Mouse (Mus musculus) heart, postnatal 0 days (tissue): ENCODE results near the gene Lamb2. TPM values are rescaled to one million over a fixed set of nuclear protein-coding genes. Genes with fewer than 3 reads are reported as not detected.

ENCODE experiments used
- ATAC-seq: fragments of 200-750 bp; cut with Nextera tagmentation; 2 replicates; pipeline ENCODE4 v1.8.0; 2017; ENCODE audit warnings: low read depth, moderate number of reproducible peaks, moderate library complexity; ENCODE audit not compliant: insufficient read depth
- DNase-seq: peaks from one replicate; pipeline ENCODE4 v3.0.0-alpha.2; 2016; ENCODE audit warnings: low spot score
- H3K27ac ChIP-seq: fragments of 300-500 bp; sonication (generic); 2 replicates; pipeline ENCODE4 v1.5.1; 2014; ENCODE audit warnings: low read depth, mild to moderate bottlenecking
- H3K27me3 ChIP-seq: fragments of 300-500 bp; sonication (generic); 2 replicates; pipeline ENCODE4 v1.6.1; 2014; ENCODE audit warnings: low read length, mixed read lengths; ENCODE audit not compliant: control insufficient read depth, insufficient read depth
- H3K36me3 ChIP-seq: fragments of 300-500 bp; sonication (generic); replicated peaks from 2 replicates; pipeline ENCODE4 v1.6.1; 2014; ENCODE audit warnings: low read length, mixed read lengths; ENCODE audit not compliant: control insufficient read depth, insufficient read depth
- H3K4me1 ChIP-seq: fragments of 300-500 bp; sonication (generic); 2 replicates; pipeline ENCODE4 v1.6.1; 2014; ENCODE audit warnings: antibody characterized with exemption; ENCODE audit not compliant: control insufficient read depth, insufficient read depth
- H3K4me2 ChIP-seq: fragments of 300-500 bp; sonication (generic); 2 replicates; pipeline ENCODE4 v1.6.1; 2014; ENCODE audit warnings: low read depth, mild to moderate bottlenecking, low read length, moderate library complexity
- H3K4me3 ChIP-seq: fragments of 300-500 bp; sonication (generic); 2 replicates; pipeline ENCODE4 v1.5.1; 2014; ENCODE audit warnings: low read depth, low read length
- H3K9ac ChIP-seq: fragments of 300-500 bp; sonication (generic); replicated peaks from 2 replicates; pipeline ENCODE4 v1.6.1; 2014; ENCODE audit warnings: low read depth, low read length, mixed read lengths
- H3K9me3 ChIP-seq: fragments of 300-500 bp; sonication (generic); replicated peaks from 2 replicates; pipeline ENCODE4 v1.6.1; 2016; ENCODE audit warnings: low read length; ENCODE audit not compliant: control insufficient read depth
- CTCF ChIP-seq: IDR thresholded peaks from 2 replicates; pipeline ENCODE4 v1.5.1; 2016; ENCODE audit warnings: antibody characterized with exemption, control low read depth, low read depth
- EP300 ChIP-seq: IDR thresholded peaks from 2 replicates; pipeline ENCODE4 v1.6.1; 2016; ENCODE audit warnings: antibody characterized with exemption, low read depth
- WGBS: fragments of 180-500 bp; shearing (Covaris S2); extraction: QIAGEN DNeasy Blood & Tissue Kit; methylation state at CpG from one replicate; pipeline ENCODE4 v1.1.7; 2014; 5-methylcytosine and 5-hydroxymethylcytosine counted together
- polyA plus RNA-seq: library from polyadenylated mRNA; unstranded; fragments of >200 nt; fragmentation: Nextera tagmentation; extraction: Ambion mirVana; gene quantifications from 2 replicates; pipeline ENCODE4 v1.2.1, GENCODE M21; 2015
- total RNA-seq: library from RNA; depleted of rRNA; stranded (reverse); fragments of >200 nt; gene quantifications from 2 replicates; pipeline ENCODE4 v1.2.3, GENCODE M21; 2014; ENCODE audit warnings: low replicate concordance; rRNA removed

Lamb2 gene
- total and polyA plus RNA-seq, 2 experiments from 2014 or later: 50.8 to 182 TPM

- ATAC-seq (no peak), DNase-seq (no peak)
- WGBS: 66% methylated on average over 2 of the region's 2 CpGs
- Histone ChIP-seq H3K36me3 (peaks cover 13% of the 10 kb centered on the region; the same call in 1 of the 2 replicates), H3K4me3 (no peak overlapping the region), H3K9ac (no peak overlapping the region), H3K4me2 (no peak overlapping the region), H3K4me1 (peaks cover 15% of the 10 kb centered on the region; the same call in 1 of the 2 replicates), H3K27me3 (no peaks in the 10 kb centered on the region), H3K9me3 (no peaks in the 10 kb centered on the region), H3K27ac (no peak overlapping the region)
- TF ChIP-seq EP300 (no peak), CTCF (no peak)
These were observed 42.1 kb downstream of the Lamb2 start for GRCm38 (mm10) chr9:108521604-108522003.

DNA sequence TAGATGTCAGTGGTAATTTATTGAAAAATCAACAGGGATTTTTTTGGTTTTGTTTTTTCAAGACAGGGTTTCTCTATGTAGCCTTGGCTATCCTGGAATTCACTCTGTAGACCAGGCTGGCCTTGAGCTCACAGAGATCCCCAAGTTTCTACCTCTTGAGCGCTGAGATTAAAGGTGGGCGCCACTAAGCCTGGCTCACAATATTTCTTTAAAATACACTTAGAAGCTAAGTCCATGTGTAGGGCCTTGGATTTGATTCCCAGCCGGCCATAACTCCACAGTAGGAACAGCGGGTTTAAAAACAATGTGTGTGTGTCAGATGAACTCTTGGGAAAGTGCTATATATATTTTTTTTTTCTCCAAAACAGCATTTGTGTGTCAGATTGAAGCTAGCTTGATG, 43.8 kb downstream of the Lamb2 start:
- peaks cover 15% of the 10 kb centered on the region; the same call in 1 of the 2 replicates for H3K4me1 ChIP-seq
- no peak overlapping the region for H3K4me2 ChIP-seq
- no peak overlapping the region for H3K9ac ChIP-seq
- DNase-seq: no peak
- no peak overlapping the region for H3K27ac ChIP-seq
- no peaks in the 10 kb centered on the region for H3K27me3 ChIP-seq
- WGBS: 95% methylated on average over 4 of the region's 4 CpGs
- ATAC-seq: no peak
- H3K9me3 ChIP-seq: no peaks in the 10 kb centered on the region
- TF ChIP-seq CTCF: no peak
- TF ChIP-seq EP300: no peak
- H3K4me3 ChIP-seq: no peak overlapping the region
- peaks cover 16% of the 10 kb centered on the region for H3K36me3 ChIP-seq

DNA sequence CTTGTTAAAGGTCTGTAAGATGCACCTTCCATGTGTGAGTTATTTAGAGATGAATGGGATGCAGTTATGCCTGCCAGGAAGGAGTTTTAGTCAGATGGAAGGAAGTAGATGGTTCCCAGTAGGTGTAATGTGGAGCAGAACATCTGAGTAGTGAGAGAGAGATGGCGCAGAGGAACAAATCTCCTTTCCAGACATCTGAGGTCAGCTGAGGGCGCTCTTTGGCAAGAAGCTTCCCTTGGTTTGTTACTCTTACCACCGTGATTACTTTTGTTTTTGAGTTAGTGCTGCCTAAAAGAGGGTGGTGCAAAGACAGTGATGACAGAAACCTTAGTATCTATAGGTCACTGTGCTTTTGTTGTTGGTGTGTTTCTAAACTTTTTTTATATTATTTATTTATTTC, 45.9 kb downstream of the Lamb2 start:
- 57% methylated on average over 3 of the region's 3 CpGs for WGBS
- peaks cover 28% of the 10 kb centered on the region for H3K36me3 ChIP-seq
- H3K4me2 ChIP-seq: no peak overlapping the region
- no peak overlapping the region for H3K9ac ChIP-seq
- TF ChIP-seq CTCF (no peak), EP300 (no peak)
- no peaks in the 10 kb centered on the region for H3K9me3 ChIP-seq
- H3K27ac ChIP-seq: no peak overlapping the region
- H3K4me1 ChIP-seq: peaks cover 12% of the 10 kb centered on the region; the same call in 1 of the 2 replicates
- H3K27me3 ChIP-seq: no peaks in the 10 kb centered on the region
- ATAC-seq (no peak), DNase-seq (no peak)
- H3K4me3 ChIP-seq: no peak overlapping the region

DNA sequence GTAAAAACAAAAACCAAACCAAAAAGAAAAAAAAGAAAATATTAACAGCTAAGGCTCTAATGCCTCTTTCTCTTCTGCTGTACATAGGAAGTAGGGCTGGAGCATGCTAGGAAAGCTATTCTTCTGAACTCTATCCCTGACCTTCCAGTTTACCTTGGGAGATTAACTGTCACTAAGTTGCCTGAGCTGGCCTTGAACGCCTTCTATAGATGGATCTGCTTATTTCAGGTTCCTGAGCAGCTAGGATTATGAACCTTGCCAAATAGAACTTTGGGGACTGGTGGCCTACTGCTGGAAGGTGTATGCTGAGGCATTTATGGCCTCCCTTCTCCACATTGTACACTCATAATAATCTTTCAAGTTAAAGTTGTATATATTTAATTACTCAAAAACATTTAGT, 51.4 kb downstream of the Lamb2 start:
- 89% methylated on average over 1 of the region's 1 CpGs for WGBS
- Histone ChIP-seq H3K4me2 (no peak overlapping the region), H3K4me3 (no peak overlapping the region), H3K9me3 (no peaks in the 10 kb centered on the region), H3K27me3 (no peaks in the 10 kb centered on the region), H3K9ac (no peak overlapping the region), H3K36me3 (peaks cover 75% of the 10 kb centered on the region), H3K4me1 (no peaks in the 10 kb centered on the region), H3K27ac (no peak overlapping the region)
- DNase-seq (no peak), ATAC-seq (no peak)
- no peak for TF ChIP-seq CTCF
- TF ChIP-seq EP300: no peak

DNA sequence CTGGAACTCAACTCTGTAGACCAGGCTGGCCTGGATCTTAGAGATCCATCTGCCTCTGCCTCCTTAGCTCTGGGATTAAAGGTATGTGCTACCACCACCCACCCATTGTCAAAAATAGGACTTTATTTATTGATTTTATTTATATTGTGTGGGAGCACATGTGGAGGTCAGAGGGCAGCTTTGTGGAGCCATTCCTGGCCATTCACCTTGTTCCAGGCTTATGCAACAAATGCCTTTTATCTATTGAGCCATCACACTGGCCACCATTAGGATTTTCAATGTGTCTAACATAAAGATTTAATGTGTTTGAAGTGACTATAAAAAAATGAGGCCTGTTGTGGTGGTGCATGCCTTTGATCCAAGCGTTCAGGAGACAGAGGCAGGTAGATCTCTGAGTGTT, 52.0 kb downstream of the Lamb2 start:
- no peak overlapping the region for H3K4me2 ChIP-seq
- no peaks in the 10 kb centered on the region for H3K4me1 ChIP-seq
- H3K27ac ChIP-seq: no peak overlapping the region
- ATAC-seq (no peak), DNase-seq (no peak)
- H3K36me3 ChIP-seq: peaks cover 81% of the 10 kb centered on the region
- H3K9me3 ChIP-seq: no peaks in the 10 kb centered on the region
- no peak overlapping the region for H3K4me3 ChIP-seq
- H3K27me3 ChIP-seq: no peaks in the 10 kb centered on the region
- TF ChIP-seq EP300 (no peak), CTCF (no peak)
- no peak overlapping the region for H3K9ac ChIP-seq
- 92% methylated on average over 1 of the region's 1 CpGs for WGBS

Other genes starting within 250 kb of the Lamb2 start
- gene Dag1, start 215.8 kb upstream of the Lamb2 start, total RNA-seq: 209 and 229 TPM in 2 replicates
- gene Dag1, start 215.8 kb upstream of the Lamb2 start, polyA plus RNA-seq: 99.2 and 106 TPM in 2 replicates
- gene Nicn1, start 189.3 kb upstream of the Lamb2 start, total RNA-seq: 12.9 and 22.4 TPM in 2 replicates
- 20.5 and 20.9 TPM in 2 replicates for gene Nicn1, start 189.3 kb upstream of the Lamb2 start, polyA plus RNA-seq
- gene Amt, start 182.9 kb upstream of the Lamb2 start, total RNA-seq: 3.7 and 14.5 TPM in 2 replicates
- 5.4 and 6.4 TPM in 2 replicates for gene Amt, start 182.9 kb upstream of the Lamb2 start, polyA plus RNA-seq
- gene Rhoa, start 173.6 kb upstream of the Lamb2 start, total RNA-seq: 167 and 207 TPM in 2 replicates
- gene Rhoa, start 173.6 kb upstream of the Lamb2 start, polyA plus RNA-seq: 326 and 332 TPM in 2 replicates
- gene Tcta, start 173.6 kb upstream of the Lamb2 start, total RNA-seq: 46.1 and 46.9 TPM in 2 replicates
- gene Tcta, start 173.6 kb upstream of the Lamb2 start, polyA plus RNA-seq: 42.1 and 49.9 TPM in 2 replicates
- 319 and 336 TPM in 2 replicates for gene Gpx1, start 140.8 kb upstream of the Lamb2 start, total RNA-seq
- gene Gpx1, start 140.8 kb upstream of the Lamb2 start, polyA plus RNA-seq: 578 and 581 TPM in 2 replicates
- 71.1 and 76.8 TPM in 2 replicates for gene Usp4, start 131.9 kb upstream of the Lamb2 start, total RNA-seq
- gene Usp4, start 131.9 kb upstream of the Lamb2 start, polyA plus RNA-seq: 54.9 and 60.6 TPM in 2 replicates
- not detected in 2 replicates for gene 1700102P08Rik, start 86.9 kb upstream of the Lamb2 start, total RNA-seq
- 0.27 TPM in 1 of 2 replicates, not detected in the other for gene 1700102P08Rik, start 86.9 kb upstream of the Lamb2 start, polyA plus RNA-seq
- not detected in 2 replicates for gene Ccdc36, start 51.3 kb upstream of the Lamb2 start, total RNA-seq
- 0.14 and 0.25 TPM in 2 replicates for gene Ccdc36, start 51.3 kb upstream of the Lamb2 start, polyA plus RNA-seq
- gene BC048562, start 43.3 kb upstream of the Lamb2 start, total RNA-seq: not detected in 2 replicates
- gene BC048562, start 43.3 kb upstream of the Lamb2 start, polyA plus RNA-seq: not detected in 2 replicates
- 14.0 and 24.0 TPM in 2 replicates for gene Ccdc71, start 19.2 kb upstream of the Lamb2 start, total RNA-seq
- gene Ccdc71, start 19.2 kb upstream of the Lamb2 start, polyA plus RNA-seq: 25.1 and 26.2 TPM in 2 replicates
- 180 and 186 TPM in 2 replicates for gene Klhdc8b, start 18.2 kb upstream of the Lamb2 start, total RNA-seq
- 91.6 and 92.7 TPM in 2 replicates for gene Klhdc8b, start 18.2 kb upstream of the Lamb2 start, polyA plus RNA-seq
- gene Usp19, start 10.9 kb downstream of the Lamb2 start, total RNA-seq: 108 and 136 TPM in 2 replicates
- gene Usp19, start 10.9 kb downstream of the Lamb2 start, polyA plus RNA-seq: 34.8 and 38.2 TPM in 2 replicates
- gene Qars, start 28.0 kb downstream of the Lamb2 start, total RNA-seq: 175 and 188 TPM in 2 replicates
- 44.7 and 49.2 TPM in 2 replicates for gene Qars, start 28.0 kb downstream of the Lamb2 start, polyA plus RNA-seq
- 138 and 154 TPM in 2 replicates for gene Qrich1, start 37.1 kb downstream of the Lamb2 start, total RNA-seq
- gene Qrich1, start 37.1 kb downstream of the Lamb2 start, polyA plus RNA-seq: 52.5 and 55.4 TPM in 2 replicates
- 69.2 and 87.5 TPM in 2 replicates for gene Impdh2, start 80.5 kb downstream of the Lamb2 start, total RNA-seq
- 52.6 and 54.7 TPM in 2 replicates for gene Impdh2, start 80.5 kb downstream of the Lamb2 start, polyA plus RNA-seq
- 41.3 and 84.4 TPM in 2 replicates for gene Ndufaf3, start 87.7 kb downstream of the Lamb2 start, total RNA-seq
- gene Ndufaf3, start 87.7 kb downstream of the Lamb2 start, polyA plus RNA-seq: 82.6 and 86.1 TPM in 2 replicates
- 54.0 and 71.1 TPM in 2 replicates for gene Dalrd3, start 90.2 kb downstream of the Lamb2 start, total RNA-seq
- gene Dalrd3, start 90.2 kb downstream of the Lamb2 start, polyA plus RNA-seq: 38.3 and 39.6 TPM in 2 replicates
- gene Wdr6, start 99.0 kb downstream of the Lamb2 start, total RNA-seq: 44.9 and 53.2 TPM in 2 replicates
- 21.1 and 25.1 TPM in 2 replicates for gene Wdr6, start 99.0 kb downstream of the Lamb2 start, polyA plus RNA-seq
- gene P4htm, start 117.9 kb downstream of the Lamb2 start, total RNA-seq: 18.7 and 37.8 TPM in 2 replicates
- gene P4htm, start 117.9 kb downstream of the Lamb2 start, polyA plus RNA-seq: 16.6 and 17.7 TPM in 2 replicates
- 59.5 and 76.4 TPM in 2 replicates for gene Arih2, start 169.7 kb downstream of the Lamb2 start, total RNA-seq
- 33.8 and 38.2 TPM in 2 replicates for gene Arih2, start 169.7 kb downstream of the Lamb2 start, polyA plus RNA-seq
- 95.7 and 137 TPM in 2 replicates for gene Slc25a20, start 182.4 kb downstream of the Lamb2 start, total RNA-seq
- 240 and 248 TPM in 2 replicates for gene Slc25a20, start 182.4 kb downstream of the Lamb2 start, polyA plus RNA-seq
- gene Prkar2a, start 209.6 kb downstream of the Lamb2 start, total RNA-seq: 48.2 and 52.8 TPM in 2 replicates
- gene Prkar2a, start 209.6 kb downstream of the Lamb2 start, polyA plus RNA-seq: 17.8 and 20.7 TPM in 2 replicates